7 mouse cellular contexts compared by ENCODE assay signal in genomic region chr4:106798908-106799546, GRCm38 (mm10). TPM values are rescaled to one million over a fixed set of nuclear protein-coding genes. Genes with fewer than 3 reads are reported as not detected.
DNase-seq lines count a peak whose midpoint lies in the region; ATAC-seq and TF ChIP-seq lines count a peak whose summit lies in the region.

No protein-coding gene starts in this region.

- no peaks in the 10 kb centered on the region for H3K27me3 ChIP-seq in hindbrain, postnatal 0 days (ENCODE audit: insufficient read depth, low read length)
- 0 out of 2 replicates have a peak, but pooled peaks cover 3% of the 10 kb centered on the region for H3K27me3 ChIP-seq in liver, embryonic 15.5 days

- H3K4me1 ChIP-seq in brown adipose tissue, adult 24 weeks (ENCODE audit: control insufficient read depth, insufficient read depth, insufficient read length, low read length), result 0 out of 2 replicates have a peak, but pooled peaks cover 2% of the 10 kb centered on the region
- H3K4me1 ChIP-seq in hindbrain, postnatal 0 days (ENCODE audit: insufficient read depth, low read length), result no peaks in the 10 kb centered on the region
- peaks cover 67% of the 10 kb centered on the region for H3K4me1 ChIP-seq in liver, embryonic 15.5 days (replicated peaks)

- ATAC-seq in hindbrain, postnatal 0 days, result no peak
- no peak for ATAC-seq in liver, embryonic 15.5 days (ENCODE audit: insufficient read depth)

- no peaks in the 10 kb centered on the region for H3K9me3 ChIP-seq in hindbrain, postnatal 0 days (ENCODE audit: low read length)
- H3K9me3 ChIP-seq in liver, embryonic 15.5 days (replicated peaks), result no peaks in the 10 kb centered on the region

- H3K27ac ChIP-seq in brown adipose tissue, adult 24 weeks (replicated peaks; ENCODE audit: low read depth, low read length), result peak overlapping the region; percentile 72
- peak overlapping the region; percentile 11; the same call in 1 of the 2 replicates for H3K27ac ChIP-seq in hindbrain, postnatal 0 days
- H3K27ac ChIP-seq in liver, embryonic 15.5 days (replicated peaks), result peak overlapping the region; percentile 30

- no peak for TF ChIP-seq CTCF in hindbrain, postnatal 0 days (IDR thresholded peaks at IDR 0.05; ENCODE audit: low read depth)

- DNase-seq in layer of hippocampus, postnatal 10 days (ENCODE audit: low spot score in 2 of 2), result peak; percentile 53 to 59
- no peak for DNase-seq in layer of hippocampus, adult 11-12 months (ENCODE audit: low spot score)
- no peak for DNase-seq in hindbrain, postnatal 0 days (ENCODE audit: low spot score)
- DNase-seq in spleen, postnatal 10 days (ENCODE audit: low spot score in 2 of 2), result no peak
- DNase-seq in adipocyte (ENCODE audit: low spot score), result no peak

- H3K4me3 ChIP-seq in brown adipose tissue, adult 24 weeks (ENCODE audit: insufficient read depth, low read depth, low read length), result peak overlapping the region; percentile 59
- H3K4me3 ChIP-seq in hindbrain, postnatal 0 days (ENCODE audit: low read length), result no peak overlapping the region
- H3K4me3 ChIP-seq in liver, embryonic 15.5 days (replicated peaks), result peak overlapping the region; percentile 42

- 62% methylated on average over 10 of the region's 10 CpGs for WGBS in hindbrain, postnatal 0 days
- WGBS in liver, embryonic 15.5 days (ENCODE audit: insufficient replicate concordance), result 61% methylated on average over 10 of the region's 10 CpGs

- no peak overlapping the region for H3K9ac ChIP-seq in hindbrain, postnatal 0 days (replicated peaks; ENCODE audit: low read length)
- H3K9ac ChIP-seq in liver, embryonic 15.5 days, result peak overlapping the region; percentile 33; the same call in 1 of the 2 replicates

- no peaks in the 10 kb centered on the region for H3K36me3 ChIP-seq in hindbrain, postnatal 0 days (ENCODE audit: insufficient read depth, low read length)
- peaks cover 8% of the 10 kb centered on the region; the same call in 1 of the 2 replicates for H3K36me3 ChIP-seq in liver, embryonic 15.5 days (replicated peaks)

- H3K4me2 ChIP-seq in hindbrain, postnatal 0 days (ENCODE audit: low read depth, low read length), result peak overlapping the region; percentile 35
- H3K4me2 ChIP-seq in liver, embryonic 15.5 days, result peak overlapping the region; percentile 63

RNA-seq across cellular contexts. Expression of gene Acot11, which starts 5.8 kb away (rescaled TPM):
- 10 to 100 TPM; 19.4 to 21.1 TPM for total RNA-seq in layer of hippocampus, postnatal 10 days (2021)
- 278 and 386 TPM in 2 replicates for polyA plus RNA-seq in brown adipose tissue, adult 24 weeks (2012; ENCODE audit: insufficient read depth, insufficient read length, missing spikeins)
- 11.1 and 12.2 TPM in 2 replicates for total RNA-seq in hindbrain, postnatal 0 days (2014; rRNA removed)
- polyA plus RNA-seq in hindbrain, postnatal 0 days (2015; fragmentation: Nextera tagmentation; extraction: Ambion mirVana), result 2.0 and 2.7 TPM in 2 replicates
- 4.7 and 6.4 TPM in 2 replicates for polyA plus RNA-seq in liver, embryonic 15.5 days (2015; fragmentation: Nextera tagmentation; extraction: Ambion mirVana)

Comparison
In these comparisons a context has a peak if more than half of its experiments do, and no peak if none do; other contexts are left out.
1. DNase-seq: peak in layer of hippocampus, postnatal 10 days (2 of 2); none in layer of hippocampus, adult 11-12 months (single experiment), hindbrain, postnatal 0 days (single experiment), spleen, postnatal 10 days (0 of 2) and adipocyte (single experiment).
2. H3K27ac ChIP-seq: peak in every context shown above with its lines; median percentile 72 in brown adipose tissue, adult 24 weeks; 30 in liver, embryonic 15.5 days; 11 in hindbrain, postnatal 0 days.
3. RNA of gene Acot11, which starts 5.8 kb away (polyA plus RNA-seq): 278 to 386 TPM in brown adipose tissue, adult 24 weeks; 4.7 to 6.4 TPM in liver, embryonic 15.5 days and 2.0 to 2.7 TPM in hindbrain, postnatal 0 days; every median in the first group is over 10 times any median in the second.